Mouse (Mus musculus) hindbrain, embryonic 15.5 days (tissue): ENCODE measurements around the gene Cacna1s. TPM values are rescaled to one million over a fixed set of nuclear protein-coding genes. Genes with fewer than 3 reads are reported as not detected.
A peak's percentile ranks its signal among the peaks of the same experiment; 100 is the strongest.

Experiments
- ATAC-seq: fragments of 200-750 bp; cut with Nextera tagmentation; 2 replicates; pipeline ENCODE4 v1.8.0; 2017; ENCODE audit warnings: low read depth, moderate number of reproducible peaks, moderate TSS enrichment; ENCODE audit not compliant: low FRiP score
- H3K27ac ChIP-seq: fragments of 300-500 bp; sonication (generic); replicated peaks from 2 replicates; pipeline ENCODE4 v1.5.1; 2015; ENCODE audit warnings: mild to moderate bottlenecking, inconsistent platforms
- H3K27me3 ChIP-seq: fragments of 300-500 bp; sonication (generic); 2 replicates; pipeline ENCODE4 v1.6.1; 2015; ENCODE audit warnings: control low read depth, inconsistent platforms
- H3K36me3 ChIP-seq: fragments of 300-500 bp; sonication (generic); 2 replicates; pipeline ENCODE4 v1.6.1; 2015; ENCODE audit warnings: control low read depth, inconsistent platforms
- H3K4me1 ChIP-seq: fragments of 300-500 bp; sonication (generic); replicated peaks from 2 replicates; pipeline ENCODE4 v1.6.1; 2015; ENCODE audit warnings: control low read depth, inconsistent platforms
- H3K4me2 ChIP-seq: fragments of 300-500 bp; sonication (generic); 2 replicates; pipeline ENCODE4 v1.6.1; 2015; ENCODE audit warnings: moderate library complexity, mild to moderate bottlenecking, inconsistent platforms
- H3K4me3 ChIP-seq: fragments of 300-500 bp; sonication (generic); 2 replicates; pipeline ENCODE4 v1.5.1; 2015; ENCODE audit warnings: mild to moderate bottlenecking, inconsistent platforms
- H3K9ac ChIP-seq: fragments of 300-500 bp; sonication (generic); 2 replicates; pipeline ENCODE4 v1.6.1; 2015; ENCODE audit warnings: inconsistent platforms
- H3K9me3 ChIP-seq: fragments of 300-500 bp; sonication (generic); 2 replicates; pipeline ENCODE4 v1.6.1; 2016; ENCODE audit warnings: control low read depth, inconsistent platforms
- WGBS: fragments of 180-500 bp; shearing (Covaris S2); methylation state at CpG from one replicate; pipeline ENCODE4 v1.1.7; 2015; 5-methylcytosine and 5-hydroxymethylcytosine counted together
- polyA plus RNA-seq: library from polyadenylated mRNA; unstranded; fragments of >200 nt; fragmentation: Nextera tagmentation; extraction: Ambion mirVana; gene quantifications from 2 replicates; pipeline ENCODE4 v1.2.1, GENCODE M21; 2015

The Cacna1s gene
- polyA plus RNA-seq, 1 experiment from 2014 or later, result 0.32 TPM

- Histone ChIP-seq H3K4me3 (no peak overlapping the region), H3K27ac (no peak overlapping the region), H3K36me3 (no peaks in the 10 kb centered on the region), H3K4me1 (0 out of 2 replicates have a peak, but pooled peaks cover 4% of the 10 kb centered on the region), H3K9ac (no peak overlapping the region), H3K9me3 (no peaks in the 10 kb centered on the region), H3K27me3 (no peaks in the 10 kb centered on the region), H3K4me2 (no peak overlapping the region)
- WGBS, result 85% methylated on average over 3 of the region's 3 CpGs
- ATAC-seq, result no peak
Observed at GRCm38 (mm10) chr1:136093726-136094125, 41.2 kb downstream of the Cacna1s start.

GRCm38 (mm10) chr1:136094807-136095206 is 42.3 kb downstream of the Cacna1s start:
- Histone ChIP-seq H3K9ac (no peak overlapping the region), H3K4me1 (0 out of 2 replicates have a peak, but pooled peaks cover 2% of the 10 kb centered on the region), H3K4me2 (no peak overlapping the region), H3K4me3 (no peak overlapping the region), H3K36me3 (no peaks in the 10 kb centered on the region), H3K27me3 (no peaks in the 10 kb centered on the region), H3K27ac (no peak overlapping the region), H3K9me3 (no peaks in the 10 kb centered on the region)
- WGBS, result 73% methylated on average over 5 of the region's 5 CpGs
- ATAC-seq, result no peak

GRCm38 (mm10) chr1:136102094-136102493 is 49.5 kb downstream of the Cacna1s start:
- Histone ChIP-seq H3K9ac (no peak overlapping the region), H3K9me3 (no peaks in the 10 kb centered on the region), H3K4me3 (no peak overlapping the region), H3K4me2 (no peak overlapping the region), H3K36me3 (no peaks in the 10 kb centered on the region), H3K27ac (no peak overlapping the region; the same call in 1 of the 2 replicates), H3K27me3 (no peaks in the 10 kb centered on the region), H3K4me1 (peaks cover 32% of the 10 kb centered on the region; the same call in 1 of the 2 replicates)
- no peak for ATAC-seq
- 70% methylated on average over 4 of the region's 4 CpGs for WGBS

GRCm38 (mm10) chr1:136102551-136102950 is 50.0 kb downstream of the Cacna1s start:
- Histone ChIP-seq H3K9ac (no peak overlapping the region), H3K27me3 (no peaks in the 10 kb centered on the region), H3K4me2 (no peak overlapping the region), H3K4me3 (no peak overlapping the region), H3K36me3 (no peaks in the 10 kb centered on the region), H3K9me3 (no peaks in the 10 kb centered on the region), H3K4me1 (peaks cover 32% of the 10 kb centered on the region; the same call in 1 of the 2 replicates), H3K27ac (0 out of 2 replicates have a peak overlapping the region, but pooled peaks have one; percentile 2)
- 66% methylated on average over 3 of the region's 3 CpGs for WGBS
- peak; percentile 32; the same call in 1 of the 2 replicates for ATAC-seq

GRCm38 (mm10) chr1:136102981-136103380 is 50.4 kb downstream of the Cacna1s start:
- Histone ChIP-seq H3K4me3 (no peak overlapping the region), H3K4me1 (peaks cover 32% of the 10 kb centered on the region; the same call in 1 of the 2 replicates), H3K4me2 (no peak overlapping the region), H3K27me3 (no peaks in the 10 kb centered on the region), H3K36me3 (no peaks in the 10 kb centered on the region), H3K9me3 (no peaks in the 10 kb centered on the region), H3K27ac (peak overlapping the region; percentile 6; the same call in 1 of the 2 replicates), H3K9ac (no peak overlapping the region)
- WGBS, result 41% methylated on average over 2 of the region's 2 CpGs
- peak; percentile 76 for ATAC-seq

GRCm38 (mm10) chr1:136103696-136104095 is 51.1 kb downstream of the Cacna1s start:
- WGBS, result 63% methylated on average over 7 of the region's 7 CpGs

GRCm38 (mm10) chr1:136104741-136105140 is 52.2 kb downstream of the Cacna1s start:
- ATAC-seq, result no peak
- Histone ChIP-seq H3K4me2 (no peak overlapping the region), H3K9ac (no peak overlapping the region), H3K9me3 (no peaks in the 10 kb centered on the region), H3K27me3 (no peaks in the 10 kb centered on the region), H3K4me3 (no peak overlapping the region), H3K27ac (peak overlapping the region; percentile 22; the same call in 1 of the 2 replicates), H3K36me3 (no peaks in the 10 kb centered on the region), H3K4me1 (peaks cover 32% of the 10 kb centered on the region; the same call in 1 of the 2 replicates)
- 39% methylated on average over 4 of the region's 4 CpGs for WGBS

More at GRCm38 (mm10) chr1:136103696-136104095, 51.1 kb downstream of the Cacna1s start:
- Histone ChIP-seq H3K4me3 (no peak overlapping the region), H3K27me3 (no peaks in the 10 kb centered on the region), H3K9me3 (no peaks in the 10 kb centered on the region), H3K4me1 (peaks cover 32% of the 10 kb centered on the region; the same call in 1 of the 2 replicates), H3K36me3 (no peaks in the 10 kb centered on the region), H3K9ac (no peak overlapping the region), H3K4me2 (no peak overlapping the region), H3K27ac (0 out of 2 replicates have a peak overlapping the region, but pooled peaks have one; percentile 6)
- no peak for ATAC-seq

GRCm38 (mm10) chr1:136109464-136109863 is 56.9 kb downstream of the Cacna1s start:
- Histone ChIP-seq H3K9ac (no peak overlapping the region), H3K27me3 (no peaks in the 10 kb centered on the region), H3K4me3 (no peak overlapping the region), H3K36me3 (no peaks in the 10 kb centered on the region), H3K4me2 (no peak overlapping the region), H3K9me3 (no peaks in the 10 kb centered on the region), H3K4me1 (peaks cover 10% of the 10 kb centered on the region; the same call in 1 of the 2 replicates), H3K27ac (no peak overlapping the region)
- ATAC-seq, result no peak
- 82% methylated on average over 2 of the region's 2 CpGs for WGBS

GRCm38 (mm10) chr1:136116183-136116582 is 63.6 kb downstream of the Cacna1s start:
- Histone ChIP-seq H3K36me3 (no peaks in the 10 kb centered on the region), H3K4me2 (no peak overlapping the region), H3K27ac (no peak overlapping the region), H3K9me3 (no peaks in the 10 kb centered on the region), H3K4me3 (no peak overlapping the region), H3K9ac (no peak overlapping the region), H3K27me3 (no peaks in the 10 kb centered on the region), H3K4me1 (peaks cover 18% of the 10 kb centered on the region)
- ATAC-seq, result no peak
- WGBS, result 37% methylated on average over 3 of the region's 3 CpGs

- H3K4me3 ChIP-seq, result no peak overlapping the region
- H3K4me2 ChIP-seq, result no peak overlapping the region
- H3K9ac ChIP-seq, result no peak overlapping the region
- H3K27ac ChIP-seq, result no peak overlapping the region
- no peaks in the 10 kb centered on the region for H3K36me3 ChIP-seq
- no peaks in the 10 kb centered on the region for H3K9me3 ChIP-seq
- ATAC-seq, result no peak
- 89% methylated on average over 9 of the region's 9 CpGs for WGBS
- H3K27me3 ChIP-seq, result no peaks in the 10 kb centered on the region
- peaks cover 18% of the 10 kb centered on the region for H3K4me1 ChIP-seq
Observed at GRCm38 (mm10) chr1:136117069-136117468, 64.5 kb downstream of the Cacna1s start.

- 29% methylated on average over 8 of the region's 8 CpGs for WGBS
- no peak for ATAC-seq
- Histone ChIP-seq H3K9ac (no peak overlapping the region), H3K9me3 (no peaks in the 10 kb centered on the region), H3K36me3 (no peaks in the 10 kb centered on the region), H3K27ac (no peak overlapping the region), H3K27me3 (no peaks in the 10 kb centered on the region), H3K4me3 (no peak overlapping the region), H3K4me2 (no peak overlapping the region), H3K4me1 (peaks cover 18% of the 10 kb centered on the region)
Observed at GRCm38 (mm10) chr1:136118875-136119274, 66.3 kb downstream of the Cacna1s start.

GRCm38 (mm10) chr1:136119571-136120262 is 67.2 kb downstream of the Cacna1s start:
- Histone ChIP-seq H3K4me1 (peaks cover 18% of the 10 kb centered on the region), H3K27me3 (no peaks in the 10 kb centered on the region), H3K4me3 (no peak overlapping the region), H3K4me2 (no peak overlapping the region), H3K36me3 (no peaks in the 10 kb centered on the region), H3K9me3 (no peaks in the 10 kb centered on the region), H3K27ac (no peak overlapping the region), H3K9ac (no peak overlapping the region)
- 55% methylated on average over 7 of the region's 7 CpGs for WGBS
- ATAC-seq, result peak; percentile 28; the same call in 1 of the 2 replicates
